Mouse (Mus musculus) hindbrain, embryonic 16.5 days (tissue): ENCODE data around the gene Gja4. TPM values are rescaled to one million over a fixed set of nuclear protein-coding genes. Genes with fewer than 3 reads are reported as not detected.

Experiments used
- ATAC-seq: fragments of 200-750 bp; cut with Nextera tagmentation; 2 replicates; pipeline ENCODE4 v1.8.0; 2017; ENCODE audit warnings: moderate TSS enrichment, moderate library complexity
- H3K27ac ChIP-seq: fragments of 300-500 bp; sonication (generic); 2 replicates; pipeline ENCODE4 v1.5.1; 2014; ENCODE audit warnings: low read depth, mild to moderate bottlenecking, control low read depth, low read length, moderate library complexity
- H3K27me3 ChIP-seq: fragments of 300-500 bp; sonication (generic); replicated peaks from 2 replicates; pipeline ENCODE4 v1.6.1; 2014; ENCODE audit warnings: low read length; ENCODE audit not compliant: control insufficient read depth, insufficient read depth
- H3K36me3 ChIP-seq: fragments of 300-500 bp; sonication (generic); 2 replicates; pipeline ENCODE4 v1.6.1; 2014; ENCODE audit warnings: mild to moderate bottlenecking, low read length, moderate library complexity, mixed read lengths; ENCODE audit not compliant: control insufficient read depth, insufficient read depth
- H3K4me1 ChIP-seq: fragments of 300-500 bp; sonication (generic); 2 replicates; pipeline ENCODE4 v1.6.1; 2014; ENCODE audit warnings: low read depth, low read length; ENCODE audit not compliant: control insufficient read depth, insufficient read depth
- H3K4me2 ChIP-seq: fragments of 300-500 bp; sonication (generic); 2 replicates; pipeline ENCODE4 v1.6.1; 2014; ENCODE audit warnings: mild to moderate bottlenecking, low read length, control low read depth, moderate library complexity
- H3K4me3 ChIP-seq: fragments of 300-500 bp; sonication (generic); 2 replicates; pipeline ENCODE4 v1.5.1; 2014; ENCODE audit warnings: mild to moderate bottlenecking, low read length, control low read depth, moderate library complexity
- H3K9ac ChIP-seq: fragments of 300-500 bp; sonication (generic); 2 replicates; pipeline ENCODE4 v1.6.1; 2014; ENCODE audit warnings: low read depth, mild to moderate bottlenecking, control low read depth, low read length, moderate library complexity
- H3K9me3 ChIP-seq: fragments of 300-500 bp; sonication (generic); 2 replicates; pipeline ENCODE4 v1.6.1; 2014; ENCODE audit warnings: mild to moderate bottlenecking, low read length, moderate library complexity; ENCODE audit not compliant: control insufficient read depth
- WGBS: fragments of 180-500 bp; shearing (Covaris S2); extraction: QIAGEN DNeasy Blood & Tissue Kit; methylation state at CpG from one replicate; pipeline ENCODE4 v1.1.7; 2014; 5-methylcytosine and 5-hydroxymethylcytosine counted together
- polyA plus RNA-seq: library from polyadenylated mRNA; unstranded; fragments of >200 nt; fragmentation: Nextera tagmentation; extraction: Ambion mirVana; gene quantifications from 2 replicates; pipeline ENCODE4 v1.2.1, GENCODE M21; 2015

Gja4 gene
- polyA plus RNA-seq: 20.4 and 26.1 TPM in 2 replicates

GRCm38 (mm10) chr4:127313861-127314260, at the start of gene Gja4:
Gene Gja4 (minus strand): TSS chr4:127314039.
- Histone ChIP-seq H3K9ac (peak within 1 kb of the TSS; percentile 71), H3K9me3 (no peaks in the 10 kb centered on the region), H3K4me3 (peak within 1 kb of the TSS; percentile 49), H3K4me1 (peaks cover 6% of the 10 kb centered on the region), H3K36me3 (no peaks in the 10 kb centered on the region), H3K27ac (peak within 1 kb of the TSS; percentile 2; the same call in 1 of the 2 replicates), H3K27me3 (0 out of 2 replicates have a peak, but pooled peaks cover 2% of the 10 kb centered on the region), H3K4me2 (peak within 1 kb of the TSS; percentile 81)
- ATAC-seq: peak; percentile 89
- 0% methylated on average over 23 of the region's 25 CpGs for WGBS

GRCm38 (mm10) chr4:127363331-127363730, 49.5 kb upstream of the Gja4 start:
- no peak overlapping the region for H3K27ac ChIP-seq
- WGBS: 55% methylated on average over 4 of the region's 4 CpGs
- ATAC-seq: no peak

GRCm38 (mm10) chr4:127362520-127362919, 48.7 kb upstream of the Gja4 start:
- Histone ChIP-seq H3K27ac (no peak overlapping the region), H3K4me1 (peaks cover 2% of the 10 kb centered on the region; the same call in 1 of the 2 replicates), H3K4me3 (no peak overlapping the region), H3K36me3 (no peaks in the 10 kb centered on the region), H3K9me3 (no peaks in the 10 kb centered on the region), H3K4me2 (no peak overlapping the region), H3K9ac (no peak overlapping the region), H3K27me3 (peaks cover 2% of the 10 kb centered on the region; the same call in 1 of the 2 replicates)
- 75% methylated on average over 3 of the region's 3 CpGs for WGBS
- ATAC-seq: no peak

More at GRCm38 (mm10) chr4:127363331-127363730, 49.5 kb upstream of the Gja4 start:
- peaks cover 2% of the 10 kb centered on the region; the same call in 1 of the 2 replicates for H3K4me1 ChIP-seq
- no peak overlapping the region for H3K4me2 ChIP-seq
- H3K36me3 ChIP-seq: no peaks in the 10 kb centered on the region
- H3K9me3 ChIP-seq: no peaks in the 10 kb centered on the region
- no peak overlapping the region for H3K4me3 ChIP-seq
- no peaks in the 10 kb centered on the region for H3K27me3 ChIP-seq
- H3K9ac ChIP-seq: no peak overlapping the region

DNA sequence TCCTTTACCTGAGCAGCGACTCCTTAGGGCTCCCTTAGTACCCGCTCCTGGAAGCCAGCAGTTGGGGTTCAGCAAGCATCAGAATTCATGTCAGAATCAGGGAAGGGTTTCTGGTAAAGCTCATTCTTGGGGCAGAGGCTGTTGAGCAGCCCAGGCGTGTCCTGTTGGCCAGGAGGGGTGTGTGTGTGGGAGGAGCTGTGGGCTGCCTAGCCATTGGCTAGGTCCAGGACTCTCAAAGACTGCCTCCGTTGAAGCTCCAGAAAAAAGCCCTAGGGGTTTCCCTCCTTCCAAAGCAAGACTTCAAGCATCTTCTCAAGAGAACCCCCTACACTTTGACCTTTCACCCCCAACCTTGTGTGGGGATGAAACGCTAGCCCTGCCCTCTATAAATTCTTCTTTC, 44.2 kb upstream of the Gja4 start, which contains the start of gene Gjb5:
Gene Gjb5 (minus strand): TSS at position 164 of the 400 bp plus-strand sequence.
- Histone ChIP-seq H3K4me2 (no peak within 1 kb of the TSS), H3K36me3 (no peaks in the 10 kb centered on the region), H3K4me1 (no peaks in the 10 kb centered on the region; the same call in 1 of the 2 replicates), H3K9ac (no peak within 1 kb of the TSS), H3K27me3 (peaks cover 2% of the 10 kb centered on the region; the same call in 1 of the 2 replicates), H3K27ac (no peak within 1 kb of the TSS), H3K9me3 (no peaks in the 10 kb centered on the region), H3K4me3 (no peak within 1 kb of the TSS)
- no peak for ATAC-seq
- 26% methylated on average over 5 of the region's 5 CpGs for WGBS

DNA sequence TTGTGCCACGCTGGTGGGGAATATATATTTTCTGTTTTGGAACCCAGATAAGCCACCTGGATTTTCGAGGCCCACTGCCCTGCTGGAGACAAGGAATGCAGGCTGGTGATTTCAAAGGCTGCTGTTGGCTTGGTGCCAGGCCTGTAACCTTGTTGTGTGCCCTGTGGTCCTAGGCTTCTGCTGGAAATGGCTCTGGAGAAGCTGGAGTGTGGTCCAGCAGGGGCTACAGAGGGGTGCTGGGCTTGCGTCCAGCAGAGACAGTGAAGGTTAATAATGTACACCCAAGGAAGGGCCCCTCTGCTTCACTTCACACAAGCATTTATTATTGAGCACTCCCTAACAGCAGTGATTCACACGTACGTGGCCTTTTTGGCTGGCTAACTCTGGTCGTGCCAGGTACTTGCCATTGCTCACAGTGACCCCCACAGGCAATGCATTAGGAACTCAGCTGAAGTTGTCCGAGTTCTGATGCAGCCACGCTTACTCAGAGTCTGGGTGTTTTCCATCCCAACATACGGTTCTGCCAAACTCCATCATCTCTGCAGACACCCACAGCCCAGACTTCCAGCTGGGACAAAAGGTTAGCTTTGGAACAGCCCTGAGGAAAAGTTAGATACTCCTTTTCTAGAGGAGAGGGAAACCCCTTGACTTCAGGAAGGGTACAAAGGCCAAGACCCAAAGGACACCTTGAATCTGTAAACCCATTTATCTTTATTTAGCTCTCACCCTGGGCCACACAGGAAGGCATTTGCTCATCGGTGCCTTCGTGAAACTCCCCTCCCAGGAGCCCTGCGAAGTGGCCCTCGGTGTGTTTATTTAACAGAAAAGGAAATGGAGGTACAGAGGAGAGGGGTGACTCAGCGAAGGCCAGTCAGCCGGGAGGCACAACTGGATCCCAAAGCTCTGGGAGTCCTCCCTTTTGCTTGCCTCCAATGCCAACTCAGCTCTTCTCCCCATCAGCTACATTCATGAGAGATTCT, 41.0 kb upstream of the Gja4 start:
- WGBS: 63% methylated on average over 15 of the region's 15 CpGs
- no peaks in the 10 kb centered on the region for H3K36me3 ChIP-seq
- H3K9ac ChIP-seq: no peak overlapping the region
- H3K4me1 ChIP-seq: no peaks in the 10 kb centered on the region; the same call in 1 of the 2 replicates
- H3K4me3 ChIP-seq: no peak overlapping the region
- no peak for ATAC-seq
- peaks cover 2% of the 10 kb centered on the region; the same call in 1 of the 2 replicates for H3K27me3 ChIP-seq
- H3K9me3 ChIP-seq: no peaks in the 10 kb centered on the region
- no peak overlapping the region for H3K27ac ChIP-seq
- no peak overlapping the region for H3K4me2 ChIP-seq

DNA sequence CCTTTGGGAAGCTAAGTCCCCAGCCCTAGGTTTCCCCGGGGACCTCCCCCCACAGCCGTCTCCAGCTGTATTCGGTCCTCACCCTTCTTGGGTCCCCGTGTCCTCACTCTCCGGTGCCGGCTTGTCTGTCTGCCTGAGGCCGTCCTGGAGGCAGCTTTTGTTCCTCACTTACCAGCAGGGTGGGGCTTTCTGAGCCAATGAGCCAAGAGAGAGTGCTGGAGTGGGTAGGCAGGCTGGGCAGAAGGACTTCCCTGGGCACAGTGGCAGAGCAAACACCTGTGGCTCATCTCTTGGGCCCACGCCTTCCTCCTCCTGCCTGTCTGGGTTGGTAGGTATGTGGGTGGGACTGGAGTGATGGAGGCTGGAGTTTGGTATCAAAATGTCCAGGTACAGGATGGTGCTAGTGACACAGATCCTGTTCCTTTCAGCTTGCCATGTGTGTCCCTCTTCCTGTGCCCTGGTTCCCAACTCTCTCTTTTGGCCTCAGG, 40.2 kb upstream of the Gja4 start, which contains the start of gene Gjb4:
Gene Gjb4 (minus strand): TSS at position 131 of the 488 bp plus-strand sequence.
- Histone ChIP-seq H3K4me2 (no peak within 1 kb of the TSS), H3K4me3 (no peak within 1 kb of the TSS), H3K27me3 (peaks cover 2% of the 10 kb centered on the region; the same call in 1 of the 2 replicates), H3K27ac (no peak within 1 kb of the TSS), H3K9ac (no peak within 1 kb of the TSS), H3K4me1 (no peaks in the 10 kb centered on the region; the same call in 1 of the 2 replicates), H3K36me3 (no peaks in the 10 kb centered on the region), H3K9me3 (no peaks in the 10 kb centered on the region)
- ATAC-seq: no peak
- 37% methylated on average over 8 of the region's 8 CpGs for WGBS

- Histone ChIP-seq H3K4me1 (no peaks in the 10 kb centered on the region; the same call in 1 of the 2 replicates), H3K9me3 (no peaks in the 10 kb centered on the region), H3K27me3 (no peaks in the 10 kb centered on the region), H3K27ac (no peak overlapping the region), H3K4me3 (no peak overlapping the region), H3K9ac (no peak overlapping the region), H3K4me2 (no peak overlapping the region), H3K36me3 (no peaks in the 10 kb centered on the region)
- no peak for ATAC-seq
- WGBS: 11% methylated on average over 1 of the region's 1 CpGs
Observed at GRCm38 (mm10) chr4:127352594-127352993, 38.8 kb upstream of the Gja4 start.

- Histone ChIP-seq H3K4me2 (no peak overlapping the region), H3K36me3 (no peaks in the 10 kb centered on the region), H3K4me1 (no peaks in the 10 kb centered on the region; the same call in 1 of the 2 replicates), H3K27me3 (no peaks in the 10 kb centered on the region), H3K9me3 (no peaks in the 10 kb centered on the region), H3K9ac (no peak overlapping the region), H3K4me3 (no peak overlapping the region), H3K27ac (no peak overlapping the region)
- 75% methylated on average over 4 of the region's 4 CpGs for WGBS
- ATAC-seq: no peak
Observed at GRCm38 (mm10) chr4:127349560-127350300, 35.9 kb upstream of the Gja4 start.
